Mouse (Mus musculus): Measurements from ENCODE around the gene Smim24.

- no peak for TF ChIP-seq CTCF (IDR thresholded peaks at IDR 0.05; ENCODE audit: low read depth)
- TF ChIP-seq EP300 (IDR thresholded peaks at IDR 0.05; ENCODE audit: low read depth): no peak
Measured at GRCm38 (mm10) chr10:81365672-81366476, 27.0 kb upstream of the Smim24 start, which contains the start of gene 4930404N11Rik.

Data from heart, postnatal 0 days (tissue).